Mouse (Mus musculus) right cerebral cortex, adult 18-20 months (tissue): ENCODE results near the gene M1ap.

ENCODE experiments used
- DNase-seq: peaks from one replicate; pipeline ENCODE4 v3.0.0; 2022; ENCODE audit warnings: mixed read lengths

M1ap gene

DNA sequence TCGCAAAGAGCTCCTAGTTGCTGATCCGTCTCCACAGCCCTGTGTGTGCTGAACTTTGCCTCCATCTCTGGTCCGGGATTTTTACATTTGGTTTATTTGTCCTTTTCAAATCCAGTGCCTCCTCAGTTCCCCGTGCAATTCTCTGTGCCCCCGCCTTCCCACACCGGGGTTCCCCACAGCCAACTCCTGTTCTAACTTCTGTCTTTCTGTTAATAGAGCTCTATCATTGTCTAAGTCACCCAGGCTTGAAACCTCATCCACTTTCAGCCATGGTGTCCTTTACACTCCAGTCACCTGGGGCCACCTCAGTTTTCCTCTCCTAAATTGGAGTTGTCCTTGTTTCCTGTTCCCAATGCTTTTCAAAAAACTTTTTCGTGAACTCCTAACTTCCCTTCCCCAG is 64.6 kb downstream of the M1ap start:
- no peak for DNase-seq

DNA sequence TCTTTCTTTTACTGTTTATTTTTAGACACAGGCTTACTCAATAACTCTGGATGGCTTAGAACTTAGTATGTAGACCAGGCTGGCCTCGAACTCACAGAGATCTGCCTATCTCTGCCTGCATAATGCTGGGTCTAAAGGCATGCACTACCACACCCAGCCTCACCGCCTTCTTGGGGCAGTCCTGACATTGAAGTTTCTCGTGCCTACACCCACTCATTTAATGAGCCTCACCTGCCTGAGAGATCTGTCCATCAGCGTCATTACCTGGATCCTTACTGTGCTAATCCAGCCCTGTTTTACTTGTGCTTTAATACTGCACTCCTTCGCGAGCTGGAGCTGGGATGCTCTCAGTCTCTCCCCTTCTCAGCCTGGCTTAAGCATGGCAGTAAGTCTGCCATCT is 65.1 kb downstream of the M1ap start:
- no peak for DNase-seq

DNA sequence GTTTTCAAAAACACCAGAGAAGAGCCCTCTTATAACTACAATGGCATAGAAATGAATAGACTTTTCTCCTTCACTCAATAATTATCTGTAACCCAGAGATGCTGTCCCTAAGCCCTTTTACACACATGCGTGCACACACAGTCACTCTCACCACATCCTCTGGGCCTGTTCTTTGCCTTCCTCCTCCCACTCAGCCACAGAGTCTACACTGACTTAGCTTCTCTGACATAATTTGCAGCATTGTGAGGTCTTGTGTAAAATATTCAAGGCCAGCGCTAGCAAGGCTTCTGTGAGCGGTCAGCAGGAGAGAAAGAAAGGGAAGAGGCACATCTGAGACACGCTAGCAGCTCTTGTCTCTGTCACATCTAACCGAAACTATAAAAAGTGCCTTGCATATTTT is 66.7 kb downstream of the M1ap start:
- no peak for DNase-seq

DNA sequence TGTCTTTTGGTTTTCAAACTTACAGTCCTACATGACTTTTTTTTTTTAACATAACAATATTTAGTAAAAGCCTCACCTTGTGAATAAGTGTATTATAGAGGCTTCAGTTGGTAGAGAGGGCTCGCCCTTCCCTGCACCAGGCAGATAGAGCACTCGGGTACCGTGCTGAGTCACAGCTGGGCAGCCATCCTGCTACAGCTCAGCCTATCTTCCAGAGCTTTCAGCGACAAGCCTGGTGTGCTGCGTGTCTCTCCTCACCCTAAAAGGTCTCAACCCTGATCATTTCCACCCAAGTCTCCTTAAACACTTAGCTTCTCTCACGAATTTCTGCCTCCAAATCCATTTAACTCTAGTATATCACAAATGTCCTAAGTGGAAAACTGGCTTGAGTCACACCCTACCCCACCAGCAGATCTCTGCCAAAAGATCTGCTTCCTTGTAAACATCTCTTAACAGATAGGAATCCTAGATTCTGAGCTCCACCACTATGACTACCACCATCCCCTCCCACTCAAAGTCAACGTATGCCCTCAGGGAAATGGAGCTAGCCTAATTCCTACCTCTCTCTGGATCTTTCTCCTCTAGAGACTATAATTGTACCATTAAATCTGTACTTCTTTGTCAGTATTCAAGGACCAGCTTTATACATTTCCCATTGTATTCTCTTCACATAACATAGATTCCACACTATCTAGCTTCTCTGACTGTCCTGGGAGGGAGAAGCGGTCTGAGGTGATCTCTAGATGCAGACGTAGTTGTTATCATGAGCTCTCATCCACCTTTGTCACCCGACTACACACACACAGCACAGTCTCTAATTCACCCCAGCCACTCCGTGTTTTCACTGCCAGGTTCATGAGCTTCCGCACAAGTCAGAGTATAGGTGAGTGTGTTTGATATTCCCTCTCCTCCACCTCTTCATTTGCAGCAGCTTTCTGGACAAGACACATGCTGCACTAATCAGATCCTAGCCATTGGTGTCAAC is 68.1 kb downstream of the M1ap start:
- DNase-seq, result no peak

GRCm38 (mm10) chr6:83015749-83016148 is 69.0 kb downstream of the M1ap start:
- DNase-seq, result no peak

DNA sequence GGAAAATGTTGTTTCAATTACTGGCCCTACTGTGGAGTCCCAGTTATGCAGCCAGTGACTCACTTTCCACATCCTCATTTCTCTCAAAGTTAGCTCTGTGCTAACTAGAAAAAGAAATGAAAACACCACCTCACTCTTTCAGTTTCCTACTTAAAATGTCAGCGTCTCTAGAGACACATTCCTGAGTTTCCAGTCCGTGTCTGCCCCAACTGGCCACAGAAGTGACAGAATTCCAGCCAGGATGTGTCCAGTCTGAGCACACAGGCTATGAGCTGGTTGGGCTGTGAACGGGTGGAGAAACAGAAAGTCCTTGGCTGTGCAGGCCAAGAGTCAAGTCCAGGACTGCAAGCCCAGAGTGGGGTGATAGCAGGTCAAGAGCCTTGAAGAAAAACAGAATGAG is 70.5 kb downstream of the M1ap start:
- DNase-seq, result no peak

GRCm38 (mm10) chr6:83019044-83019443 is 72.3 kb downstream of the M1ap start:
- DNase-seq, result no peak

DNA sequence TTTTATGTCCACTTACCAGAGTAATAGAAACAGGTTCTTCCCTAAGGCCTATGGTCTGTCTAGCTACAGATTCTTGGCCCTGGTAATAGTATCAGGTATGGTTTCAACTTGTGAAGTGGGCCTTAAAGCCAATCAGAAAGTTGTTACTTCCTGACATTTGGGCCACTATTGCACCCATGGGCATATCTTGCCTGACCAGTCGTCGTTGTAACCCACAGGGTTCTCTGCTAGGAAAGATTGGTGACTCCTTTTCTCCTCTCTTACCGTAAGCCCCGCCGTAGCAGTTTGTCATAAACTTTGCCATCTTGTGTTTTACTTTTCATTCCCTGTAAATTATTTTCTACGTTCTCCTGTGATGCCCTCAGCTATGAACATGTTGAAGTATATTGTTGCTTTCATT is 73.4 kb downstream of the M1ap start:
- no peak for DNase-seq

GRCm38 (mm10) chr6:83020836-83021593 is 74.3 kb downstream of the M1ap start:
- no peak for DNase-seq

GRCm38 (mm10) chr6:83023008-83023407 is 76.3 kb downstream of the M1ap start:
- DNase-seq, result no peak

DNA sequence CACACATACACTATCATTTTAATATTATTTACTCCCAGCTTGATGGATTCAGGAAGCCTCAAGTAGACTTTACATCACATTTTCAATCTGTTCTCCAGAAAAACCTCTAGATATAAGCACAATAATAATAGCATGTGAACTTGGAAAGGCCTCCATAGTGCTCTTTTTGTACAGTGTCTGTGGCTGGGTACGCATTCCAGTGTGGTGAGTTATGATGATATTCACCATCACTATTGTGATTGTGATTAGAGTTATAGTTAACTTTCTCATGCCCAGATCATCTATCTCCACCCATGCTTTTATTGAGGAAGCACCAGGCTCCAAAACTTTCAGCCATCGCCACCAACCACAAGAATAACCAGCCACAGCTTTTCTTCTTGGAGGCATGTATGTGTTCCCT is 77.1 kb downstream of the M1ap start:
- DNase-seq, result no peak

GRCm38 (mm10) chr6:83024421-83024820 is 77.7 kb downstream of the M1ap start:
- DNase-seq, result no peak

DNA sequence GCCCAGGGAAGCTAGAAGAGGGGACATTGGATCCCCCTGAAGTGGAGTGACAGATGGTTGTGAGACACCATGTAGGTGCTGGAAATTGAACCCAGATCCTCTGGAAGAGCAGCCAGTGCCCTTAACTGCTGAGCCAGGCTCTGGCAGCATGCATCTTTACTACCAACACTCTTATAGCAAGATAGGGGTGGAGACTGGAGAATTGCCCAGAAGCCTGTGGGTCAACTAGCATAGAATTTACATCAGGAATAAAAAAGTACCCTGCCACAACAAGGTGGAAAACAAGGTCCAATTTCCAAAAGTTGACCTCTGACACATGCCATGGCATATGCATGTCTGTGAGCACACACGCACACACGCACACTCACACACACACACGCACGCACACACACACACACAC is 78.5 kb downstream of the M1ap start:
- DNase-seq, result no peak

GRCm38 (mm10) chr6:83027293-83027692 is 80.6 kb downstream of the M1ap start:
- no peak for DNase-seq

GRCm38 (mm10) chr6:83027706-83028105 is 81.0 kb downstream of the M1ap start:
- no peak for DNase-seq

DNA sequence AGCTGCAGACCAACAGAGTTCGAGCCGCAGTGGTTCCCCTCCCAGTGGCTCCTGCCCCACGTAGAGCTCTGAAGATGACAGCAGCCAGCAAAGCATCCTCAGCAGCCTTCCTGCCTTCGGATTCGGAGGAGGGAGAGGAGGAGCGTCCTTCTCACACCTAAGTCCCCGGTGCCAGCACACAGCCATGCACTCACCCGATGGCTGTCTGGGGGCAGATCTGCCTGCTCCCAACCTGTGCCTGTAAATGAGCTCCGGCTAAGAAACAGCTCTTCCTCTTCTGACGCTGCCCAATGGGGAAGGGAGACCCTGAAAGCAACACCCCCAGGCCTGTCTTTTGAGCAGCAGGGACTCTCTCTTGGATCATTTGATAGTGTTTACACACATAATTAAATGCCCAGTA is 83.1 kb downstream of the M1ap start:
- DNase-seq, result no peak

- no peak for DNase-seq
Observed at GRCm38 (mm10) chr6:83031111-83031510, 84.4 kb downstream of the M1ap start.

DNA sequence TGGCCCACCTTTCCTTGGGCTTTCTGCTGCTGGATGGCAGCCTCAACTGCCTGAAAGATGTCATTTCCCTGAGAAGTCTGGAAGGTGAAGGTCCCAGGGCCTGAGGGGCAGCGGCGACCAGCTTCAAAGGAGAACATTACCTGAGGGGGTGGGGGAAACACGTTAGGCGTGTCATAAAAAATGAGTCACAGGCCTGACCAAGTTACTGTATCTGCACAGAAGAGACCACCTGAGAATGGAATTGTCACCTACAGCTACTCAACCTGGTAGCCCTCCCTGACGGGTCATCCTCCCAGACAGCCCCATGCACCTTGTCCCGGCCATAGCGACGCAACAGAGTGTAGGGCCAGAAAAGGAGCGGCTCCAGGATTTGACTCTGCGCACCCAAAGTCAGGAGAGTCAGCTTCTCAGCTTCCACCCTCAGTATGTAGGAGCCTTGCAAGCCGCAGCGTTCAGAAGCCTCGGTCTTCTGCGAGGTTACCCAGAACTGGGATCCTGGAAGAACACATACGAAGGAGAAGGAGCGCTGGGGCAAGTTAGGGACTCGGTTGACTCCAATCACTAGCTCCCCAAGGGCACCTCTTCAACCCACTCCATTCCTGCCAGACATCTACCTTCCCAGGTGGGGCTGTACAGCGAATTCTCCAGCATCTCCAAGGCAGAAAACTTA is 85.4 kb downstream of the M1ap start:
- DNase-seq, result no peak

GRCm38 (mm10) chr6:83032769-83033191 is 86.1 kb downstream of the M1ap start:
- DNase-seq, result no peak

GRCm38 (mm10) chr6:83033249-83034185 is 86.8 kb downstream of the M1ap start, which contains the start of the genes Dok1 and Loxl3:
Gene Dok1, minus strand, starts transcription at chr6:83033471.
Gene Loxl3, plus strand, starts transcription at chr6:83034173.
- peak; percentile 30 for DNase-seq

- DNase-seq, result no peak
Observed at GRCm38 (mm10) chr6:83034463-83035055, 87.9 kb downstream of the M1ap start.

DNA sequence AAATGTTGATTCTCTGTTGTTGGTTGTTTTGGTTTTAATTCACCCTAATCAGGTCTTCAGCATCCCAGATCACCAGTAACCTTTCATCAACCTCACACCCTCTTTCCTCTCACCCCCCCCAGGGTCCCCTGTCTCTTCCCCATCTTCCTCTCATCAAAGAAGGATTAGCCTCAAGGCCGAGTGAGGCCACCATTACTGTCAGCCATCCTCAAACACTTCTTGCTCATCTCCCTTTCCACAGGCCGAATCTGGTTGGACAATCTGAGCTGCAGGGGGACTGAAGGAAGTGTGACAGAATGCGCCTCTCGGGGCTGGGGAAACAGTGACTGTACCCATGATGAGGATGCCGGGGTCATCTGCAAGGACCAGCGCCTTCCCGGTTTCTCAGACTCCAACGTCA is 90.5 kb downstream of the M1ap start:
- DNase-seq, result no peak
